Mouse (Mus musculus): ENCODE measurements around the gene Creg1.

- TF ChIP-seq POLR2A (IDR thresholded peaks at IDR 0.05; ENCODE audit: insufficient read depth, low read depth, low read length) (no peak), CTCF (IDR thresholded peaks at IDR 0.05; ENCODE audit: insufficient read depth, low read depth, low read length) (no peak)
These were observed 6.7 kb downstream of the Creg1 start for GRCm38 (mm10) chr1:165770181-165770759.
